Mouse (Mus musculus) embryonic facial prominence, embryonic 12.5 days (tissue): Measurements from ENCODE around the gene Trpm4. TPM values are rescaled to one million over a fixed set of nuclear protein-coding genes. Genes with fewer than 3 reads are reported as not detected.

Source experiments
- ATAC-seq: fragments of 200-750 bp; cut with Nextera tagmentation; 2 replicates; pipeline ENCODE4 v1.8.0; 2017; ENCODE audit not compliant: insufficient number of reproducible peaks, insufficient read depth, low FRiP score, low TSS enrichment
- H3K27ac ChIP-seq: fragments of 300-500 bp; sonication (generic); 2 replicates; pipeline ENCODE4 v1.5.1; 2016; ENCODE audit warnings: mild to moderate bottlenecking
- H3K27me3 ChIP-seq: fragments of 300-500 bp; sonication (generic); 2 replicates; pipeline ENCODE4 v1.6.1; 2016; ENCODE audit warnings: mild to moderate bottlenecking, moderate library complexity
- H3K36me3 ChIP-seq: fragments of 300-500 bp; sonication (generic); 2 replicates; pipeline ENCODE4 v1.6.1; 2016; ENCODE audit warnings: mild to moderate bottlenecking
- H3K4me1 ChIP-seq: fragments of 300-500 bp; sonication (generic); 2 replicates; pipeline ENCODE4 v1.6.1; 2016
- H3K4me2 ChIP-seq: fragments of 300-500 bp; sonication (generic); replicated peaks from 2 replicates; pipeline ENCODE4 v1.6.1; 2016; ENCODE audit warnings: mild to moderate bottlenecking, moderate library complexity
- H3K4me3 ChIP-seq: fragments of 300-500 bp; sonication (generic); 2 replicates; pipeline ENCODE4 v1.5.1; 2016; ENCODE audit warnings: mild to moderate bottlenecking
- H3K9ac ChIP-seq: fragments of 300-500 bp; sonication (generic); 2 replicates; pipeline ENCODE4 v1.6.1; 2016; ENCODE audit warnings: mild to moderate bottlenecking, moderate library complexity
- H3K9me3 ChIP-seq: fragments of 300-500 bp; sonication (generic); 2 replicates; pipeline ENCODE4 v1.6.1; 2016; ENCODE audit warnings: mild to moderate bottlenecking, moderate library complexity
- WGBS: fragments of 180-500 bp; shearing (Covaris S2); methylation state at CpG from one replicate; pipeline ENCODE4 v1.1.7; 2016; 5-methylcytosine and 5-hydroxymethylcytosine counted together
- polyA plus RNA-seq: library from polyadenylated mRNA; unstranded; fragments of >200 nt; fragmentation: Nextera tagmentation; extraction: Ambion mirVana; gene quantifications from 2 replicates; pipeline ENCODE4 v1.2.1, GENCODE M21; 2016

Gene Trpm4
- polyA plus RNA-seq, 1 experiment from 2014 or later, result 16.1 TPM

GRCm38 (mm10) chr7:45308551-45309240 lies 24.9 kb downstream of the Trpm4 start:
- Histone ChIP-seq H3K27me3 (0 out of 2 replicates have a peak, but pooled peaks cover 9% of the 10 kb centered on the region), H3K4me3 (no peak overlapping the region), H3K36me3 (peaks cover 11% of the 10 kb centered on the region; the same call in 1 of the 2 replicates), H3K4me1 (peaks cover 13% of the 10 kb centered on the region), H3K9me3 (no peaks in the 10 kb centered on the region), H3K4me2 (no peak overlapping the region), H3K27ac (no peak overlapping the region), H3K9ac (no peak overlapping the region)
- WGBS, result 73% methylated on average over 14 of the region's 15 CpGs
- ATAC-seq, result no peak

GRCm38 (mm10) chr7:45305275-45305674 lies 28.3 kb downstream of the Trpm4 start:
- peak overlapping the region; percentile 38 for H3K4me2 ChIP-seq
- H3K4me1 ChIP-seq, result no peaks in the 10 kb centered on the region
- no peak overlapping the region for H3K27ac ChIP-seq
- whole genome bisulfite sequencing, result 5% methylated on average over 17 of the region's 17 CpGs
- no peaks in the 10 kb centered on the region for H3K9me3 ChIP-seq
- 0 out of 2 replicates have a peak, but pooled peaks cover 7% of the 10 kb centered on the region for H3K27me3 ChIP-seq
- ATAC-seq, result peak; percentile 7; the same call in 1 of the 2 replicates
- H3K36me3 ChIP-seq, result peaks cover 12% of the 10 kb centered on the region; the same call in 1 of the 2 replicates
- H3K4me3 ChIP-seq, result 0 out of 2 replicates have a peak overlapping the region, but pooled peaks have one; percentile 9
- no peak overlapping the region for H3K9ac ChIP-seq

- Histone ChIP-seq H3K4me3 (0 out of 2 replicates have a peak overlapping the region, but pooled peaks have one; percentile 9), H3K27ac (no peak overlapping the region), H3K4me1 (no peaks in the 10 kb centered on the region), H3K4me2 (peak overlapping the region; percentile 38), H3K9me3 (no peaks in the 10 kb centered on the region), H3K9ac (no peak overlapping the region), H3K36me3 (peaks cover 9% of the 10 kb centered on the region; the same call in 1 of the 2 replicates), H3K27me3 (0 out of 2 replicates have a peak, but pooled peaks cover 4% of the 10 kb centered on the region)
- no peak for ATAC-seq
- WGBS, result 17% methylated on average over 12 of the region's 13 CpGs
These were observed 28.7 kb downstream of the Trpm4 start for GRCm38 (mm10) chr7:45304869-45305268.

GRCm38 (mm10) chr7:45302626-45303025 lies 31.0 kb downstream of the Trpm4 start:
- no peaks in the 10 kb centered on the region for H3K9me3 ChIP-seq
- no peak overlapping the region for H3K4me3 ChIP-seq
- ATAC-seq, result no peak
- H3K36me3 ChIP-seq, result peaks cover 9% of the 10 kb centered on the region; the same call in 1 of the 2 replicates
- H3K4me1 ChIP-seq, result no peaks in the 10 kb centered on the region
- no peak overlapping the region for H3K4me2 ChIP-seq
- no peak overlapping the region for H3K9ac ChIP-seq
- H3K27ac ChIP-seq, result no peak overlapping the region
- 0 out of 2 replicates have a peak, but pooled peaks cover 6% of the 10 kb centered on the region for H3K27me3 ChIP-seq
- WGBS, result 79% methylated on average over 8 of the region's 8 CpGs

GRCm38 (mm10) chr7:45300270-45300669 lies 33.3 kb downstream of the Trpm4 start:
- no peak overlapping the region for H3K9ac ChIP-seq
- no peaks in the 10 kb centered on the region for H3K9me3 ChIP-seq
- 0 out of 2 replicates have a peak, but pooled peaks cover 6% of the 10 kb centered on the region for H3K27me3 ChIP-seq
- no peaks in the 10 kb centered on the region for H3K4me1 ChIP-seq
- H3K4me3 ChIP-seq, result no peak overlapping the region
- H3K27ac ChIP-seq, result no peak overlapping the region
- H3K4me2 ChIP-seq, result no peak overlapping the region
- no peak for ATAC-seq
- WGBS, result 17% methylated on average over 6 of the region's 6 CpGs
- peaks cover 9% of the 10 kb centered on the region; the same call in 1 of the 2 replicates for H3K36me3 ChIP-seq

GRCm38 (mm10) chr7:45299752-45300151 lies 33.8 kb downstream of the Trpm4 start:
- H3K27ac ChIP-seq, result no peak overlapping the region
- H3K9me3 ChIP-seq, result no peaks in the 10 kb centered on the region
- no peak overlapping the region for H3K4me2 ChIP-seq
- H3K36me3 ChIP-seq, result peaks cover 9% of the 10 kb centered on the region; the same call in 1 of the 2 replicates
- 12% methylated on average over 5 of the region's 5 CpGs for WGBS
- peak; percentile 86 for ATAC-seq
- 0 out of 2 replicates have a peak, but pooled peaks cover 5% of the 10 kb centered on the region for H3K27me3 ChIP-seq
- H3K4me3 ChIP-seq, result no peak overlapping the region
- no peaks in the 10 kb centered on the region for H3K4me1 ChIP-seq
- no peak overlapping the region for H3K9ac ChIP-seq

- ATAC-seq, result no peak
- H3K27ac ChIP-seq, result no peak overlapping the region
- H3K9ac ChIP-seq, result no peak overlapping the region
- no peaks in the 10 kb centered on the region for H3K4me1 ChIP-seq
- WGBS, result 61% methylated on average over 3 of the region's 3 CpGs
- H3K36me3 ChIP-seq, result no peaks in the 10 kb centered on the region
- H3K4me2 ChIP-seq, result no peak overlapping the region
- H3K9me3 ChIP-seq, result no peaks in the 10 kb centered on the region
- 0 out of 2 replicates have a peak, but pooled peaks cover 2% of the 10 kb centered on the region for H3K27me3 ChIP-seq
- no peak overlapping the region for H3K4me3 ChIP-seq
These were observed 36.0 kb downstream of the Trpm4 start for GRCm38 (mm10) chr7:45297563-45297962.

- H3K27me3 ChIP-seq, result 0 out of 2 replicates have a peak, but pooled peaks cover 2% of the 10 kb centered on the region
- H3K27ac ChIP-seq, result no peak overlapping the region
- no peak for ATAC-seq
- H3K4me1 ChIP-seq, result no peaks in the 10 kb centered on the region
- H3K4me3 ChIP-seq, result no peak overlapping the region
- no peak overlapping the region for H3K4me2 ChIP-seq
- H3K9me3 ChIP-seq, result no peaks in the 10 kb centered on the region
- no peaks in the 10 kb centered on the region for H3K36me3 ChIP-seq
- 85% methylated on average over 1 of the region's 1 CpGs for WGBS
- no peak overlapping the region for H3K9ac ChIP-seq
These were observed 37.0 kb downstream of the Trpm4 start for GRCm38 (mm10) chr7:45296626-45297025.

GRCm38 (mm10) chr7:45286486-45286885 lies 47.1 kb downstream of the Trpm4 start:
- H3K4me1 ChIP-seq, result no peaks in the 10 kb centered on the region
- no peak overlapping the region for H3K4me2 ChIP-seq
- H3K9me3 ChIP-seq, result no peaks in the 10 kb centered on the region
- H3K27me3 ChIP-seq, result 0 out of 2 replicates have a peak, but pooled peaks cover 4% of the 10 kb centered on the region
- 84% methylated on average over 13 of the region's 13 CpGs for WGBS
- H3K27ac ChIP-seq, result no peak overlapping the region
- no peaks in the 10 kb centered on the region for H3K36me3 ChIP-seq
- ATAC-seq, result no peak
- H3K9ac ChIP-seq, result no peak overlapping the region
- H3K4me3 ChIP-seq, result no peak overlapping the region

GRCm38 (mm10) chr7:45277136-45277760 lies 56.3 kb downstream of the Trpm4 start, which contains the start of gene Slc6a21:
Gene Slc6a21 (plus strand): TSS chr7:45277513.
- peak within 1 kb of the TSS; percentile 33 for H3K4me3 ChIP-seq
- H3K4me1 ChIP-seq, result no peaks in the 10 kb centered on the region
- no peak for ATAC-seq
- no peak within 1 kb of the TSS for H3K27ac ChIP-seq
- H3K36me3 ChIP-seq, result no peaks in the 10 kb centered on the region
- 7% methylated on average over 44 of the region's 44 CpGs for WGBS
- peaks cover 10% of the 10 kb centered on the region for H3K27me3 ChIP-seq
- peak within 1 kb of the TSS; percentile 50 for H3K4me2 ChIP-seq
- H3K9me3 ChIP-seq, result no peaks in the 10 kb centered on the region
- H3K9ac ChIP-seq, result peak within 1 kb of the TSS; percentile 25; the same call in 1 of the 2 replicates

- no peaks in the 10 kb centered on the region for H3K4me1 ChIP-seq
- H3K27me3 ChIP-seq, result peaks cover 7% of the 10 kb centered on the region
- H3K4me3 ChIP-seq, result no peak overlapping the region
- no peak overlapping the region for H3K9ac ChIP-seq
- ATAC-seq, result no peak
- H3K9me3 ChIP-seq, result no peaks in the 10 kb centered on the region
- no peaks in the 10 kb centered on the region for H3K36me3 ChIP-seq
- H3K27ac ChIP-seq, result no peak overlapping the region
- H3K4me2 ChIP-seq, result no peak overlapping the region
- WGBS, result 84% methylated on average over 8 of the region's 8 CpGs
These were observed 59.9 kb downstream of the Trpm4 start for GRCm38 (mm10) chr7:45273672-45274071.
